Mouse (Mus musculus) retina, embryonic 14.5 days (tissue): ENCODE measurements at regions not wholly inside any gene's neighbourhood (a gene's known extent, or its start where the extent isn't known, plus 50 kb on each side); places are given as distances from the start of the nearest gene placed in this dataset.
A peak's percentile ranks its signal among the peaks of the same experiment; 100 is the strongest.

Source experiments
- DNase-seq: peaks from one replicate; pipeline ENCODE4 v3.0.0-alpha.2; 2015; ENCODE audit warnings: low spot score

DNA sequence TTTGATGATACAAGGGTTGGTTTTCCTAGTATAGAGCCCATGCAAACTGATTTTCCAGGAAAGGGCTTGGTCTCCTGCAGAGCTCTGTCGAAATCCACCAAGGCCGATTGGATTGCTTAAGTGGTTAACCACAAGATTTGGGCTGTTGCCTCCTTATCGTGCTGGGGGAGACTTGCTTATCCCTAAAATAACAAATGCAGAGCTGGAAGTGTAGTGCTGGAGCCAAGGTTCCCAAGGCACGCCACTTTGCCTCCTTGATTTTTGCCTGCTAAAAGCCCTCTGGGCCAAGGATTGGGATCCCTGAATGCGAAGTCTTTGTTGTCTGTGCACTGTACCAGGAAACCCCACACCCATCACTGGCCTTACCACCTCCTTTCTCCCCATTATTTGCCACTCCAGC, 52.8 kb upstream of the Tmem178 start:
- DNase-seq = no peak

DNA sequence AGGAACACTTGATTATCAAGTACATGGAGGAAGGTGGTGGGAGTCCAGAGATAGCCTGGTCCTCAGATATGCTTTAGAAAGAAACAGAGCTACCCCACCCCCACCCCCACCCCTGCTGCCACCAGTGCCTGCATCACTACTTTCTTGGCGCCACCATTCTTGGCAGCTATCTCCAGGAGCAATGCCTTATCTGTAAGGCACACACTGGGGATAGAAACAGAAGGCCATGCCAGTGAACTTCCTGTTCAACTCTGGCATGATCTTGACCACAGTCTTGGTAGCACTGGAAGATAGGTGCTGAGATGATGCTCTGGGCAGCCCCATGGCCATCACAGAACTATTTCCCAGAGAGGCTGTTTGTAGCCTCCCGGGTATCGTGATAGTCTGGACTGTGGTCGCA, 55.3 kb upstream of the Tmem178 start:
- DNase-seq = no peak

DNA sequence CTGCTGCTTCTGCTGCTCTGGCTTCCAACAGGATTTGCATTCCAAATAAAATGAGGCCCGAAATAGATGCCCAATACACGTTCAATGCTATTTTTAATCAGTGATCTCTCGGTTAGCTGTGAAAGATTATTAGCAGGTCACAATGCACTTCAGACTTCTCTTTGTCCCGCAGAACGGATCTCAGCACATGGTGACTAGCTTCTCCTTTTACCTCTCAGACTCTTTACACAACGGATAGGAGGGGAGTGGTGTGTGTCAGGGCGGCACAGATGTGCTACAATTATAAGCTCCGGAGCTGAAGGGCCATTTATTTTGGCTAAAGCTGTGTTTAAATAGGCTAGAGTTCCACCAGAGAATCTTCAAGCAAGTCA, 56.7 kb upstream of the Tmem178 start:
- no peak for DNase-seq

DNA sequence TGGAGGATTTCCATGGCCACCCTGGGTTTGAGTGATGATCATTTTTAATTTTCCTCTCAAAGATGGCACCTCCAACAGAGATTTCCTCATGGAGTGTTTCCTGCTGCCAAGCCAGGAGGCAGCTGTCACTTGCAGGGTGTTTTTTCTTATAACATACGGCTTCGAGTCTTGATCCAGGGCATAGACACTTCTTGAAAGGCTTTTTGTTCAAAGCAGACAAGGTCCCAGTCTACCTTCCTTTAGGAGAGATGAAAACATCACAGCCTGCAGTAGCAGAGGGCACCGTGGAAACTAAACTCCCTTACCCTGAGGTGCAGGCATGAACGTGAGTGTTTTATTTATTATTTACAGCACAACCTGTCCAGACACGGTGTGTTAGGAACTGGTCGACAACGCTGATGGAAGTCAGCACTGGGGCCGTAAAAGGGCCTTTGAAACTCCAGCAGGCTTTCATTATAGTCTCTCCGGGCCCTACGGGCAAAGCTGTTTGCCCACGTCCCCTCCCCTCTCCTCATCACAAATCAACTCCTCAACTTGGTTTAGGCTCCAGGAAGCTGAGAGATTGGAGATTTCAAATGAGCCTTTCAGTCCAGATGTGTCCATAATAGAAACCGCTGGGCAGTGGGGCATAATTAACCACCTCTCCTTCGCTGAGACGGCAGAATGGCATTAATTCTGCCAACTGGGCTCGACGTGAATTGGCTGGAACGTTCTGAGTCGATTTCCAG, 57.2 kb upstream of the Tmem178 start:
- peak; percentile 60 for DNase-seq

DNA sequence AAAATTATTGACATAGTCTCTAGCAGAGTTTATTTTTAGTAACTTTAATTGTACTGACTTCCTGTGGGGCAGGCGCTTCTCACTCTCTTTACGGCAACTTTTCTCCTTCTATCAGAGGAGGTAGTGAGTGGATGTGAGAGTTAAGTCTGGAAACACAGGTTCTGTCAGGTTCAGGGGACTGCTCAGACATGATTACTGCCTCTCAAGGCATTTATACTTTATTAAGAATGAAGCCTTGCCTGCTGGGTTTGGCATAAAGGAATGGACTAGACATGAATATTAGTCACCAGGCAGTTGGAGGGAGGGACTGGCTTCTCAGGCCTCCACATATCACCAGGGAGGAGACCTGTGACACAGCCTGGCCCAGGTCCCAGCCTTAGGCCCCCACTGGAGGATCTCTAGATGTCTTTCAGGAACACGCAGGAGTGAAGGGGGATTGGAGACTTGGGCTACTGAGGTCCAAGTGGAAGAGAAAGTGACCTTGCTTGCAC, 58.2 kb upstream of the Tmem178 start:
- DNase-seq = no peak

DNA sequence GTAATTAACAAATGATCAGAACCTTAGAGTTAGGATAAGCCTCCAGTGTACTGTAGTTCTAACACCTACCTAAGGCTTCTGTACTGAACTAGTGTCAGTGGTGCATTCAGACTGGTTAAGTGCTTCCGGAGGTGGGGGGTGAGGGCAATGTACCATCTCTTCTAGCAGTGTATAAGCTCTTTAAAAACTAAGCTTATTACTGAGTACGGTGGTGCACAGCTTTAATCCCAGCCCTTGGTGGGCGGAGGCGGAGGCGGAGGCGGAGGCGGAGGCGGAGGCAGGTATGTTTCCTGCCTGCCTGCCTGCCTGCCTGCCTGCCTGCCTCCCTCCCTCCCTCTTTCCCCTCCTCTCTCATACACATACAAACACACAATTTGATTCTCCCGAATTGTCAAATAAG, 58.7 kb upstream of the Tmem178 start:
- no peak for DNase-seq

DNA sequence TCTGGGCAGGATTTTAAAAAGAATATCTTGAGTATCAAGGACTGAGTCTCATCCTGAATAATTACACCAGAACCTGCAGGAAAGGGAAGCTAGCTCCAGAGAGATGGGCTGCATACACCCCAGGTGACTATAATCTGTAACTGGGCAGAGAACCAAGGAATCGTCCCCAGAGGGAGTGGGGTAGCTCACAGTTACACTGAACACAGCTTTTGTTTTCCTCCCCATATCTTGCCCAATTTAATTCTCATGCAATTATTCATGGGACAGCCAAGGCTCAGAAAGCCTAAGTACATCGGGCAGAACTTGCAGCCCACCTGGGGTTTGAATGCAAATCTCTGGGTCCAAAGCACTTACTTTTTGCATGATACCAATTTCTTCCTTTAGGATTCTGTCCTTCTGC, 59.5 kb upstream of the Tmem178 start:
- no peak for DNase-seq

DNA sequence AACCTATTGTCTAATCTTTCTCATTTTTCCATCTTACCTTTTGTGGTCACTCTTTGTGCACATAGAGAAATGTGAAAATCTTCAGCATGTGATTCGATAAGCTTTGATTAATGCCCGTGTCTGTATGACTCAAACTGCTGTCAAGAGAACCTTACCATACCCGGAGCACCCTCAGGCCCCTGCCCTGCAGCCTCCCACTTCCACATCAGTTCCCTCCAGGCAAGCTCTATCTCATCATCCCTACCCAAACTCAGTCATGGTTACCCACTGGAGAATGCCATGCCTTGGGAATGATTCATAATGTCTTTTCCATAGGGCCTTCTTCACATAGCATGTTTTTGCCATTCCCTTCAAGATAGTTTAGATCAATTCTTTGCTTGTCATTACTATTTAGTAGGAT, 62.0 kb upstream of the Tmem178 start:
- DNase-seq = no peak

DNA sequence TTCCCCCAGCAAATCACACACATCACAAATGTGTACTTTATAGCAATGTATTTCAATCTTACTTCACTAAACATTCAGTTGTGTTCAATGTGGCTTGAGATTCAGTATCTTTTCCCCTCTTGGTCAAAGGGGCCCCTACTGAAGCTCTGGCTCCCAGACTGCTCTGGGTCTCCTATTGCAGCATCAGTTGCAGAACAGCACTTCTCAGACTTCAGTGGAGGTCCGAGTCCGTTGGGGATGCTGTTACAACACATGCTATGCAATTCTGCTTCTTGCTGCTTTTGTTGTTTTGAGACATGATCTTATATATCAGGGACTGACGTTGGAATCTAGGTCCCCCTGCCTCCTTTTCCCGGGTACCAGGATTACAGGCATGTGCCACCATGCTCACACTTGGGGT, 64.1 kb upstream of the Tmem178 start:
- DNase-seq = no peak

DNA sequence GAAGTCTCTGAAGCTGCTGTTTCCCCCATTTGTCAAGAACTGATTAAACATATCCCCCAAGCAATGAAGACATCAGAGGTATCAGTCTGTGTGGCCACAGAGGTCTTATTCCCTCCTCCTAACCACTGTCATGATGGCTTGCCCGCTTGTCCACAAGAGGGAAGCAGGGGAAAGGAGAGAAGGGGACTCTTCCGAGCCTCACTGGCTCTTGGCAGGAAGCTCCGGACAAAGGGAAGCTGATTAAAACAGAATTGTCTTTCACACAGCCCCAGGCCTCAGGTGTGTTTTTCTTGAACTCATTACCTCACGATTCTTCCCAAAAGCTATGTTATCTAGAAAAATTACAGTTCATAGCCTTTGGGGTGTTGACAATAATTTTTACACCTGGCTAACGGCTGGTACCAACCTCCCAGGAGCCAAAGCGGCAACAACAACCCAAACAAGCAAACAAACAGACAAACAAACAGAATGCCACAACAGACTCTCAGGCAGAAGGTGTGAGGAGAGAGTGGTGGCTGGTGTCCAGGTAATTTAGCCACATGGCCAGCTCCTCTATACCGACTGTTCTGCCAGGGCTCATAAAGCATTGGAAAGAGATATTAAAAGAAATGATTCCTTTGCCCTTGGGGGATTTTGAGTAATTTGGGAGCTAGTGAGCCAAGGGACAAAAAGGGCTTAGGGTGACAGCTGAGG, 68.9 kb upstream of the Tmem178 start:
- peak; percentile 61 for DNase-seq

DNA sequence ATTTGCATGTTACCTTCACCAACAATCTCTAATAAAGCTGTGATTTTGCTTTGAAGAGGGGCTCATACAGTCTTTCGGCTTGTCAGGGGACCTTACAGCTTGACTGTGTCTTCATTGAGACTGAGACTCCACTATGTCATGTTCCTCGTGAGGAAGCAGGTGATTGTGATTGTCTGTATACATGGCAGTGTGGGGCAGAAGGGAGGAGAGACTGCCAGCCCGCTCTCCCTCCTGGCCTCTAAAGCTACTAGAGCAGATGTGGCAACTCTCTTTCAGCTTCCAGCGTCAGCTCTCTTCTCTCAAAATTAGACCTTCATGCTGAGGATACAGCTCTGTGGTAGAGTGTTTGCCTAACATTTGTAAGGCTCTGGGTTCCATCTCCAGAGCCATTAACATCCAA, 73.5 kb upstream of the Tmem178 start:
- no peak for DNase-seq

DNA sequence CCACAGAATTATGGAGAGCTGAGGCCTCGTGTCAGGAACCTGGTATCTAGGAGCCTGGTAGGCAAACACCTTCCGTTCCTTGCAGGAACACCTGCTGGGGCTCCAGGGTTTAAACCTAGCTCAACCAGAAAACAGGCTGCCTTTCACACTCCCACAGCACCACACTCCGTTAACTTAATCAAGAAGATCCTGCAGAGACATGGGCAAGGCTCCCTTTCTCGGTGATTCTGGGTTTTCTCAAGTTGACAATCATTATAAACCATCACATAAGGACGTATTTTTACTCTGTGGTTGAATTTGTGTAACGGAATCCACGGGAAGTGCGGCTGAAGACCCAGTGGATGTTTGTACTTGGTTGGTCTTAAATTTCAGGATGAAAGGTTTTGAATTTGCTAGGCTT, 82.1 kb upstream of the Tmem178 start:
- no peak for DNase-seq

DNA sequence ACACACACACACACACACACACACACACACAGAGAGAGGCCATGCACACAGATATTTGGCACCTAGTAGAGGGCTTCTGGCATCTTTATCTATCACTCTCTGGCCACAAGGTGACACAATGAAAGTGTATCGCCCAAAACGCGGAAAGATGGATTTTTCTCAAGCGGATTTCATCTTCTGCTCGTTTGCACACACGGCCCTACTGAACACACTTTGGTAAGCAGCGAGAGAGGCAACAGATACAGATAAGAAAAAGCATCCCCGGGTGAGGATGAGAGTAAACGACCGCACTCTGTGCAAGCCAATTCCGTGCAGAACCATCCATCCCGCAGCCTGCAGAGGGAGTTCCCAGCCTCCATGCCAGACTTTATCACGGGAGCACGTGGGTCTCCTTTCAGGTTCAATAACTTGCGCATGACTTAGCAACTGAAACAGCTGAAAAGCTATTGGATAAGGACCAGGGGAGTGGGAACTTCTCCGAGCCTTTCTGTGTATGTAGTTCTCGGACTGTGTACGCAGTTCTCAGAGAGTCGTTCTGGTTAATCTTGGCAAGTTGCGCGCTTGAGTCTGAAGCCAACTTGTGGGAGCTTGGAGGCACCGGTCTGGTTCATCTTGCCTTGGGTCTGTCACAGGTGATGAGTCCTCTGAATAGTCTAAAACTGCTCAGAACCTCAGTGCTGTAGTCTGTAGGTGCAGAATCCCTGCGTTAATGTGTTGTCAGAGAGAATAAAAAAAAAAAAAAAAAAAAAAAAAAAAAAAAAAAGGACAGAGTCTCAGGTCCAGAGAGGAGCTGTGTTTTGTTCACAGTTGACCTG, 97.2 kb upstream of the Tmem178 start:
- peak; percentile 78 for DNase-seq

DNA sequence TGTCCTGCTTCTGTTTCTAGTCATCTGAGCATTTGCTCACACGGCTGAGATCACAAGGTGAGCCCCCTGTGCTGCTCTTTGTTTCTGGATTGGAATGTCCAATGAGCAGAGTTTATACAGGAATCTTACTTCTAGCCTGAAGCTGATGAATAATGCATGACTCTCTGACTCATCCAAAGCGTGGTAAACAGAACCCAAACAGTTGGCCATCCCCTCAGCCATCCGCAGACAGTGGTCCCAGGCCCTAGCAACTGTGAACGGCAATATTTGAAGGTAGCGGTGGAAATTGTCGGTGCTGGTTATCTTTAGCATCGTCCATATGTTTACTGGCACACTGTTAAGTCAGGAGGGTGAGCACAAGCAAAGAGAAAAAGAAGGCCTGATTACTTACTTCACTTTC, 99.1 kb upstream of the Tmem178 start:
- peak; percentile 41 for DNase-seq

DNA sequence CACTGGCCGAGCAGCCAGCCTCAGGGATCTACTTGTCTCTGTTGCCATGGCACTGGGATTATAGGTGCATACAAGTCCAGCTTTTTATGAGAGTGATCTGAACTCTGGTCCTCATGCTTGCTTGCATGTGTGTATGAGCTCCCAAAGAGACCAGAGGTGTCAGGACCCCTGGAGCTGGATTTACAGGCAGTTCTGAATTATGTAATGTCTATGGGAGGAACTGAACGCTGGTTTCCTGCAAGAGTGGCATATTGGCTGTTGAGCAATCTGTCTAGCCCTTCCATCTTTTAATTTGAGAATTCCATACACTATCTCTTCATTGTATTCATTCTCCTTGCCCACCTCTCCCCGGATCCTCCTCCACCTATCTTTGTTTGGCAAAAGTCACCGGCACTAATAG, 102.5 kb upstream of the Tmem178 start:
- no peak for DNase-seq

DNA sequence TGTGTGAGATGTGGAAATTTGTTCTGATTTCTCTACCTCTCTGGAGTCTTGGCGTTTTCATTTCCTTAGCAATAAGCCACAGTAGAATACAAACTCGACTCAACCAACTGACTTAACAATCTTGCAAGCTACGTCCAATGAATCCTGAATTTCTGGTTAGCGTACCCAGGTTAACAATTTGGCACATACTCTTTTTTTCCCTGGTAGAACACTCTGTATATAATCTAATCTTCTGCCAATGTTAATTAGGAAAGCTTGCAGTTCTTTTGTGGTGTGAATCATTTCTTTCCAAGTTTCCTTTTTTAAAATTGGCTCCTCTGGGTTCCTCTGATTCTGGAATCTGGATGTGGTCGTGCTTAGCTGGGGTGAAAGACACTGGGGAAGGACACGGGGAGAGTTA, 103.5 kb upstream of the Tmem178 start:
- no peak for DNase-seq

DNA sequence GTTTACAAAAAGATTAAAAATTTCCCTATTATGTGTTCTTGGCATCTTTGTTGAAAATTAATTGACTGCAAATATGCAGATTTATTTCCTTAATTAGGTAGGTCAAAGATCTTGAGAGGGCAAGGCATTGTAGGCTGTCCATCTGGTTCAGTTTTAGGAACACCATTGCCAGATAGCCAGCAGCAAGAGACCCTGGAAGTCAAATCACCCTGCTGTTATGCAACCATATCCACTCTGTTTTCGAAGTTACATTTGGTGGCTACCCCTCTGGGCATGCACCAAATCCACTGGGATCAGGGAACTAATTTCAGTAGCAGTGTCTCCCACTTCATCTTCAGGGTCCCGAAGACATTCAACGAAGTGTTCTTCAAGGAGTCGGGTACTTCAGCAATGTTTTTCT, 104.0 kb upstream of the Tmem178 start:
- DNase-seq = no peak

DNA sequence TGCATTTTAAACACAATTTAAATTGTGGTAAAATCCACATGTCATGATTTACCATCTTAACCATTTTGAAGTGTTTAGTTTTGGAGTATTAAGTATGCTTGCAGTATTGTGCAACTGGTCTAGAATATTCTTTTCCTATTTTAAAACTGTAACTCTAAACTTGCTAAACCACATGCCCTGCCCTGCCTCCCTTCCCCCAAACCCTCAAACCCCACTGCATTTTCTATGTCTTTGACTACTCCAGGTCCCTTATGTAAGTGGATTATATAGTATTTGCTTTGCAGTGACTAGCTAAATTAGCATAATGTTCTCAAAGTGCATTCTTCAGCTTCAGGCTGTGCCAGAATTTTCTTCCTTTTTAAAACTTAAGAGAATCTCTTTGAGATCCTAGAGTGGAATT, 106.4 kb upstream of the Map4k3 start:
- DNase-seq = no peak

DNA sequence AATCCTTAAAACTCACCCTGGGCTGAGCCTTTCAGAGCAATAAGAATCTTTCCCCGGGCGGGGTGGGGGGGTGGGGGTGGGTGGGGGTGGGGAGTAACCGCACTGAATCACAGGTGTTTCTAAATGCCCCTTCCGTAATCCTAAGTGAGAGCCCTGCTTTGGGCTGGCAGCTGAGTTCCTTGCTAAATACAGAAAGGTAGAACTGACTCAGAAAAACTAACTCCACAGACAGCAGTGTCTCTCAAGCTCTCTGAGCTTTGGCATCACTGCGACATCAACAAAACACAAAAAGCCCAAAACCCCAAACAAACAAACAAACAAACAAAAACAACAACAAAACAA, 105.9 kb upstream of the Map4k3 start:
- DNase-seq = no peak

DNA sequence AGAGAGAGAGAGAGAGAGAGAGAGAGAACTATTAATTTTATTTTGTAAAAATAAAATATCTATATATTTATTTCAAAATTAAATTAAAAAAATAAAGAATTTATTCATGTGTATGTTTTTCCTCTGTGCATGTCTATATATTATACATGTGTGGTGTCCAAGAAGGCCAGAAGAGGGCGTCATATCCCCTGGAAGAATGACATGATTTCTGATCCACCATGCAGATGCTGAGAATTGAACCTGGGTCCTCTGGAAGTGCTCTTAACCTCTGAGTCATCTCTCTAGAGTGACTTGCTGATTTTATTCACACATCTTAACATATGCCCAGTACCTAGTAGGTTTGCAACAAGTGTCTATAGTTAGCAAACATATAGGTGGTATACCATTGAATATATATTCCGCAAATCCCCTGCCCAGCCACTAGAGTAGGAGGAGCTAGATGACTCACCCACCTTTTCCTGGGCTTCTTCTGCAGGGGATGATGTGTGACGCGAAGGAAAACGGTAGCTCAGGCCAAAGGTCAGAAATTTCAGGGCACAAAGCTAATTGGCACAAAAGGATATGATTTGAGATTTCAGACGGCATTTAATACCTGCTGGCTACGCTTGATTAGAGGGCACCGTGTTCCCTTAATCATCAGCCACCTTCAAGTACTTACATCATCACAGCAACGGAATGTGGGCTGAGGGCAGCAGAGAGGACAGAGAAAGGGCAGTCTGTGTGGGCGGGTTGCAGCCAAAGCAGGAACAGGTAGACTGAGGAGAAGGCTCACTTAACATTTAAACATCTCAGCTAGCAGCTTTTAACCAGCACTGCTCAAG, 105.3 kb upstream of the Map4k3 start:
- DNase-seq = no peak

DNA sequence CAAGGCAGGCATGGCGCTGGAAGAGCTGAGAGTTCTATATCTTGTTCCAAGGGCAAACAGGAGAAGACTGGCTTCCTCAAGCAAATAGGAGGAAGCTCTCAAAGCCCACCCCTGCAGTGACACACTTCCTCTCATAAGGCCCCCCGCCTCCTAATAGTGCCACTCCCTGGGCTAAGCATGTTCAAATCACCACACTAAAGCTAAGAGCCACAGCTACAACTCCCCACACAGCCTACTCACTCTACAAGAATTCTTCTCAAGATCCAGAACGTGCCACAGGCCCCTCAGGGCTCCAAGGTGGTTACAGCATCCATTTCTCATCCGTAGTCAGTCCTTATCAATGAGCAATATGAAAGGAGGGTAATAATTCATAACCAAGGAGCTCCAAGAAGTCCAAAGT, 103.4 kb upstream of the Map4k3 start:
- no peak for DNase-seq

DNA sequence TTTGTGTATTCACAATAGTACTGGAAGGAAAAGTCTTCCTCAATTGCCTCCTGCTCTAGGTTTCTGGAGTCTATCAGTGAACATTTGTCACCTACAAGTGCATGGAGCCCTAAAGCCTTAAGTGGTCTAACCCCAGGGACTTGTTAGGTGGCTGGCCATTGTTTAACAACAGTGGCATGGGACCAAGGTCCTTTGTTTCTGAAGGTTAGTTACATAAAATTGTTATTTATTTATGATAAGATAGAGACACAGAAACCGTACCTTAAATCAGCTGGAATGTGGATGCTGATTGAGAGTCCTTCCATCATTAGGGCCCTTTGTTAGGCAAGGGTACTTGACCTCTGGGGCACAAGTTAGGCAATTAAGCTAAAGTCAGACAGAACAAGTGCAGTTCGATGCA, 99.6 kb upstream of the Map4k3 start:
- DNase-seq = no peak
